Mouse (Mus musculus): ENCODE measurements around the gene Lactb.

DNA sequence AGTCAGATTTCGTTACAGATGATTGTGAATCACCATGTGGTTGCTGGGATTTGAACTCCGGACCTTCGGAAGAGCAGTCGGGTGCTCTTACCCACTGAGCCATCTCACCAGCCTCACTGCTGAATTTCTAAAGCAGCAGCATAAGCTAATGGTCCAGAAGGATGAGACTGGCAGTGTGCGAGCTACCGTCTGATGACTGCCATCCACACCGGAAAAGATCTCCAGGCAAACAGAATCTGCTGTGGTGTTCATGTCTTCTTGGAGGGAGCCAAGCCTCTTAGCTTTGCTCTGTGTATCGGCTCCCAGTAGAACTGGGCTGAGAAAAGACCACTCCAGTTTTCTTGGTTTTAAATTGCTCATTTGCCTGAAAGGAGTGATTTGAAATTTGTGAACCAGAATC lies 24.4 kb upstream of the Lactb start:
- no peak for TF ChIP-seq CTCF (IDR thresholded peaks at IDR 0.05; ENCODE audit: low read depth)
- no peak for TF ChIP-seq EP300 (IDR thresholded peaks at IDR 0.05; ENCODE audit: low read depth)

Data from liver, postnatal 0 days (tissue).